Mouse (Mus musculus) liver, adult 2 months (tissue): Measurements from ENCODE around the gene Hdhd5. TPM values are rescaled to one million over a fixed set of nuclear protein-coding genes. Genes with fewer than 3 reads are reported as not detected.
A peak's percentile ranks its signal among the peaks of the same experiment; 100 is the strongest.

Experiments
- DNase-seq: peaks from one replicate; pipeline ENCODE4 v3.0.0-alpha.2; 2011; ENCODE audit warnings: low read depth, low spot score; ENCODE audit errors: extremely low read depth
- H3K27ac ChIP-seq: fragments of 200-500 bp; replicated peaks from 2 replicates; pipeline ENCODE4 v1.5.1; 2012; ENCODE audit warnings: low read depth, mild to moderate bottlenecking, control low read depth, inconsistent platforms, low read length; ENCODE audit not compliant: insufficient read depth
- H3K27me3 ChIP-seq: fragments of 200-500 bp; 2 replicates; pipeline ENCODE4 v1.6.1; 2012; ENCODE audit warnings: mild to moderate bottlenecking, moderate library complexity, low read length, inconsistent platforms; ENCODE audit not compliant: control insufficient read depth, insufficient read depth
- H3K36me3 ChIP-seq: fragments of 200-500 bp; 2 replicates; pipeline ENCODE4 v1.6.1; 2012; ENCODE audit warnings: low read length, inconsistent platforms; ENCODE audit not compliant: control insufficient read depth, insufficient read depth
- H3K4me1 ChIP-seq: fragments of 200-500 bp; 2 replicates; pipeline ENCODE4 v1.6.1; 2011; ENCODE audit warnings: low read length; ENCODE audit not compliant: control insufficient read depth, insufficient read depth
- H3K4me3 ChIP-seq: fragments of 200-500 bp; 2 replicates; pipeline ENCODE4 v1.5.1; 2011; ENCODE audit warnings: low read depth, mild to moderate bottlenecking, control low read depth, low read length, moderate library complexity; ENCODE audit not compliant: insufficient read depth
- H3K79me2 ChIP-seq: fragments of 200-500 bp; 2 replicates; pipeline ENCODE4 v1.6.1; 2012; ENCODE audit warnings: inconsistent platforms, mild to moderate bottlenecking, low read length, moderate library complexity; ENCODE audit not compliant: control insufficient read depth, insufficient read depth
- H3K9ac ChIP-seq: fragments of 200-500 bp; 2 replicates; pipeline ENCODE4 v1.6.1; 2012; ENCODE audit warnings: low read depth, mild to moderate bottlenecking, control low read depth, inconsistent platforms, low read length
- CTCF ChIP-seq: fragments of 200-500 bp; IDR thresholded peaks from 2 replicates; pipeline ENCODE4 v1.5.1; 2011; ENCODE audit warnings: low read depth, low read length, control low read depth
- POLR2A ChIP-seq: fragments of 200-500 bp; IDR thresholded peaks from 2 replicates; pipeline ENCODE4 v1.6.1; 2011; ENCODE audit warnings: low read length, control low read depth; ENCODE audit not compliant: insufficient read depth; ENCODE audit errors: extremely low read depth
- WGBS: fragments of 180-500 bp; shearing (Covaris S2); methylation state at CpG from one replicate; pipeline ENCODE4 v1.1.7; 2018; 5-methylcytosine and 5-hydroxymethylcytosine counted together
- polyA plus RNA-seq: library from polyadenylated mRNA; depleted of rRNA; stranded (reverse); fragments of >200 nt; gene quantifications from 2 replicates; pipeline ENCODE4 v1.2.3, GENCODE M21; 2012
- total RNA-seq: library from RNA; depleted of rRNA; stranded (reverse); fragments of >200 nt; gene quantifications from 2 replicates; pipeline ENCODE4 v1.2.3, GENCODE M21; 2014

Gene Hdhd5
- total and polyA plus RNA-seq, 2 experiments = 21.1 to 32.6 TPM

- no peak overlapping the region for H3K4me3 ChIP-seq
- peaks cover 3% of the 10 kb centered on the region for H3K79me2 ChIP-seq
- H3K36me3 ChIP-seq = peaks cover 1% of the 10 kb centered on the region; the same call in 1 of the 2 replicates
- no peak for TF ChIP-seq POLR2A
- TF ChIP-seq CTCF = no peak
- peaks cover 9% of the 10 kb centered on the region for H3K4me1 ChIP-seq
- H3K9ac ChIP-seq = no peak overlapping the region
- WGBS = 66% methylated on average over 5 of the region's 5 CpGs
- no peak for DNase-seq
- H3K27ac ChIP-seq = no peak overlapping the region
- H3K27me3 ChIP-seq = no peaks in the 10 kb centered on the region
Observed at GRCm38 (mm10) chr6:120471991-120472441, 59.1 kb downstream of the Hdhd5 start.

DNA sequence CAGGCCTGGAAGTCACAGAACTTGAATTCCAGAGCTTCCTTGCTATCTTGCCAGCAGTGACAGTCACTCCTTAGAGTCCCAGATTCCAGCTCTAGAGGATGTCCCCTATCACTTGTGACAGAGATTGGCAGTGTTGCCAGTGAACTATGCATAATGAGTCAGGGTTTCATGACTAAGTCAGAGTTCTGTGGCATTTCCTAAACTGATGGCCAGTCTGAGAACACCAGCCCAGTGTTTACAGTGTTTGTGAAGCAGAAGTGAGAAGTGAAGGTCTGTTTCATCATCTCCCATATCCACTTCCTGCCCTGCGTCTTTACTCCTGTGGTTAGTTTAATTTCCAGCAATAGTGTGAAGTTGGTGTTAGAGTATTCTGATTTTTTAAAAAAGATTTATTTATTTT is 60.5 kb downstream of the Hdhd5 start:
- WGBS = 36% methylated on average over 1 of the region's 1 CpGs
- Histone ChIP-seq H3K36me3 (no peaks in the 10 kb centered on the region), H3K27me3 (no peaks in the 10 kb centered on the region), H3K27ac (peak overlapping the region; percentile 18; the same call in 1 of the 2 replicates), H3K4me1 (peaks cover 9% of the 10 kb centered on the region), H3K4me3 (no peak overlapping the region), H3K79me2 (peaks cover 13% of the 10 kb centered on the region), H3K9ac (no peak overlapping the region)
- TF ChIP-seq POLR2A = no peak
- TF ChIP-seq CTCF = no peak
- peak; percentile 47 for DNase-seq

- Histone ChIP-seq H3K27me3 (no peaks in the 10 kb centered on the region), H3K36me3 (no peaks in the 10 kb centered on the region), H3K27ac (no peak overlapping the region), H3K4me3 (no peak overlapping the region), H3K79me2 (peaks cover 18% of the 10 kb centered on the region), H3K4me1 (peaks cover 8% of the 10 kb centered on the region; the same call in 1 of the 2 replicates), H3K9ac (no peak overlapping the region)
- TF ChIP-seq CTCF = no peak
- no peak for TF ChIP-seq POLR2A
- DNase-seq = no peak
Observed at GRCm38 (mm10) chr6:120469770-120470169, 61.3 kb downstream of the Hdhd5 start.

DNA sequence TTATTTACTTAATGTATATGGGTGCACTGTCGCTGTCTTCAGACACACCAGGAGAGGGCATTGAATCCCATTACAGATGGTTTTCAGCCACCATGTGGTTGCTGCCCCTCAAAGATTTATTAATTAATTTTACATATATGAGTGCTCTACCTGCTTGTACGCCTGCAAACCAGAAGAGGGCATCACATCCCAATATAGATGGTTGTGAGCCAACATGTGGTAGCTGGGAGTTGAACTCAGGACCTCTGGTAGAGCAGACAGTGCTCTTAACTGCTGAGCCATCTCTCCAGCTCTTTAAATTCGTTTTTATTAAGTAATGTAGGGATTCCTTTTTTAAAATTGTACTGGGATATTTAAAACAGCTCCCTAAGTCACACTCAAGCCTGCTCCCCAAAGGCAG is 61.9 kb downstream of the Hdhd5 start:
- Histone ChIP-seq H3K4me3 (no peak overlapping the region), H3K36me3 (no peaks in the 10 kb centered on the region), H3K9ac (no peak overlapping the region), H3K27me3 (no peaks in the 10 kb centered on the region), H3K79me2 (peaks cover 18% of the 10 kb centered on the region), H3K4me1 (peaks cover 9% of the 10 kb centered on the region; the same call in 1 of the 2 replicates), H3K27ac (no peak overlapping the region)
- no peak for TF ChIP-seq POLR2A
- no peak for TF ChIP-seq CTCF
- no peak for DNase-seq
- 75% methylated on average over 3 of the region's 3 CpGs for WGBS

GRCm38 (mm10) chr6:120468259-120468658 is 62.9 kb downstream of the Hdhd5 start:
- no peak for DNase-seq
- no peaks in the 10 kb centered on the region for H3K27me3 ChIP-seq
- no peak for TF ChIP-seq CTCF
- no peak for TF ChIP-seq POLR2A
- peaks cover 18% of the 10 kb centered on the region for H3K79me2 ChIP-seq
- 96% methylated on average over 4 of the region's 4 CpGs for WGBS
- H3K9ac ChIP-seq = no peak overlapping the region
- H3K36me3 ChIP-seq = no peaks in the 10 kb centered on the region
- H3K27ac ChIP-seq = no peak overlapping the region
- peaks cover 15% of the 10 kb centered on the region for H3K4me1 ChIP-seq
- H3K4me3 ChIP-seq = no peak overlapping the region

GRCm38 (mm10) chr6:120466609-120467329 is 64.3 kb downstream of the Hdhd5 start:
- 64% methylated on average over 10 of the region's 10 CpGs for WGBS
- DNase-seq = no peak

More at GRCm38 (mm10) chr6:120466609-120467329, 64.3 kb downstream of the Hdhd5 start:
- Histone ChIP-seq H3K27me3 (no peaks in the 10 kb centered on the region), H3K9ac (no peak overlapping the region), H3K27ac (no peak overlapping the region), H3K4me1 (peaks cover 15% of the 10 kb centered on the region), H3K4me3 (no peak overlapping the region), H3K79me2 (peaks cover 18% of the 10 kb centered on the region), H3K36me3 (no peaks in the 10 kb centered on the region)
- no peak for TF ChIP-seq POLR2A
- no peak for TF ChIP-seq CTCF
